Mouse (Mus musculus) bone marrow macrophage, adult 2 months (primary cell): ENCODE results near the gene Atp2a3. TPM values are rescaled to one million over a fixed set of nuclear protein-coding genes. Genes with fewer than 3 reads are reported as not detected.

Experiments used
- H3K27ac ChIP-seq: 2 replicates; pipeline ENCODE4 v1.5.1; 2012; ENCODE audit warnings: low read depth, low read length; ENCODE audit not compliant: insufficient read depth
- H3K4me1 ChIP-seq: 2 replicates; pipeline ENCODE4 v1.6.1; 2012; ENCODE audit warnings: low read length; ENCODE audit not compliant: control insufficient read depth, insufficient read depth
- H3K4me3 ChIP-seq: 2 replicates; pipeline ENCODE4 v1.5.1; 2012; ENCODE audit warnings: mild to moderate bottlenecking, low read length, moderate library complexity; ENCODE audit not compliant: insufficient read depth
- CTCF ChIP-seq: IDR thresholded peaks from 2 replicates; pipeline ENCODE4 v1.5.1; 2012; ENCODE audit warnings: low read depth, mild to moderate bottlenecking, low read length, moderate library complexity
- POLR2A ChIP-seq: IDR thresholded peaks from 2 replicates; pipeline ENCODE4 v1.6.1; 2012; ENCODE audit warnings: mild to moderate bottlenecking, low read depth, low read length, borderline replicate concordance
- polyA plus RNA-seq: library from polyadenylated mRNA; stranded (reverse); fragments of >200 nt; gene quantifications from 2 replicates; pipeline ENCODE4 v1.2.4, GENCODE M21; 2012; ENCODE audit not compliant: missing spikeins, insufficient read depth, insufficient read length

Atp2a3 gene
- polyA plus RNA-seq, 1 experiment, result 6.7 TPM

DNA sequence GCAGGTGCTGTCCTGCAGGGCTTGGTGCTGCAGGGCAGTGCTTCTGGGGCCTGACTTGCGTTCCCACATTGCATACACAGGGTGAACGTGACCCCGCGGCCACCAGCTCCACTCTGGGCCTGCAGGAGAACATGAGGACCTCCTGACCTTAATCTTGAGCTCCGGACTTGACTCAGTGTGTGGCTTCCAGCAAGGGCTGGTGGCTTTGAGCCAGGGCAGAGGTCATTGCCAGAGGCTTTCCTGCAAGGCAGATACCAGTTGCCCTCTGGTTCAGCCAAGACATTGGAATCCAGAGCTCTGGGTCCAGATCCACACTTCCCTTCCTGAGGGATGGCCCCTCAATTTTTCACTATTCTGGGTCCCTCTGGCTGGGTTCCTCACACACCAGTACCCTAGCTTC, 53.0 kb downstream of the Atp2a3 start:
- TF ChIP-seq CTCF (no peak), POLR2A (no peak)
- Histone ChIP-seq H3K4me3 (no peak overlapping the region), H3K27ac (no peak overlapping the region), H3K4me1 (no peaks in the 10 kb centered on the region)

DNA sequence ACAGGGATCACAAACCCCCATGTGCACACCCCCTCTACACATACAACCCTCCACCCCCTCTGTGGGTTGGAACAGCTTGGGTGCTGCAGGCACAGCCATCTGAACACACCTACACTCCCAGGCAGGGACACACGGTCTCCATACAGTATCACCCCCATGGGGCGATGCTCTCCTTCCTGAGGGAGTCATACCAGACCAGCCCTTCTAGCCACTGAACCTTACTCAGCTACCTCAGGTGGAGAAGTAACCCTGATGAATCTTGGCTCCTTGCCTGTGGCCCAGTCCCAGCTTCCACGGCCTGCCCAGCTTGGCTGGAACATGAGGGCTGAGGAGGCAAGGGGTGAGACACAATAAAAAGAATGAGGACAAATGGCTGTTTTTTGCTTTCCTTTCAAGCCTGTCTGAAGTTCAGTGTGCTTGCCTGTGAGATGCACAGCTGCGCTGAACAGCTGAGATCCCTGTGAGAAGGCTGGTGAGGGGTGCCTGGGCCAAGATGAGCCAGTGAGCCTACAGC, 53.9 kb downstream of the Atp2a3 start:
- TF ChIP-seq CTCF (no peak), POLR2A (no peak)
- H3K4me3 ChIP-seq, result no peak overlapping the region
- no peaks in the 10 kb centered on the region for H3K4me1 ChIP-seq
- H3K27ac ChIP-seq, result no peak overlapping the region

DNA sequence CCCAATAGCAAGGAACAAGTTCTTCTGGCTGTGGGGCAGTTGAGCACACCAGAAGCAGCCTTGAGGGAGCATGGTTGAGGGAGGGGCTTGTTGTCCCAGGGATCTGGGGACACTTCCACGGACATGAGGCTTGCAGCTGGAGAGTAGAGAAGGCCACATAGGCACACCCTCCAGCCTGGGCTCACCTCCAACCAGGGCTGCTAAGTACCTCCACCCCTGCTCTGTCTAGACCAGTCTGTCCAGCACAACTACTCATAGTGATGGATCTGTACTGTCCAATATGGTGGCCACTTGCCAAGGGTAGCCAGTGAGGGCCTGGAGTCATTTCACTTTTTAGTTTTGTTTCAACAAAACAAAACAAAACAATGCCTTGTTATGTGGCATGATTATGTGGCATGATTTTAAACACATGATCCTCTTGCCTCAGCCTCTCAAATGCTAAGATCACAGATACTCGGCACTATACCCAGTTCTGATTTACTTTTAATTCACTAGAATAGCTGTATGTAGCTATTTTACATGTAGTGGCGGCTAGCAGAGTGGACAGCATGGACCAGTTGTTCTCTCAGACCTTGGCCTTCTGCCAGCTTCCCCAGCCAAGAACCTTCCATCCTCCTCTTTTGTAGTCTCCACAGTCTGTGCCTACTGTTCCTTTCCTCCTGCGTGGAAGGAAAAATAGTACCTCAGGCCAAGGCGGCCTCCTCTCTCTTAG, 54.6 kb downstream of the Atp2a3 start:
- no peak overlapping the region for H3K27ac ChIP-seq
- no peak overlapping the region for H3K4me3 ChIP-seq
- H3K4me1 ChIP-seq, result no peaks in the 10 kb centered on the region
- TF ChIP-seq CTCF (no peak), POLR2A (no peak)

DNA sequence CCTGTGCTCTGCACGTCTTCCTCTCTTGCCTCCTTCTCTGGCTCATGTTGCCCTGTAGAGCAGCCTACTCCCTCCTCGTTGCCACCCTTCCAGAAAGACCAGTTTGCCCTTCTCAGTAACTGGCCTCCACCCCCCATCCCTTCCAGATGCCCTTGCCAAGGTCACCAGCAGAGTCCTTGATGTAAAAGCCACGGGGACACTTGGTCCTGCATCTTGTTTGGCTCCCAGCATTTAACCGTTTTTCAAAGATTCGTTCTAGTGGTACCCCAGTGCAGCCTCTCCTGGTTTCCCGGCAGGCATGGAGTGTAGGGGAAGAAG, 55.1 kb downstream of the Atp2a3 start:
- Histone ChIP-seq H3K4me1 (no peaks in the 10 kb centered on the region), H3K4me3 (no peak overlapping the region), H3K27ac (no peak overlapping the region)
- no peak for TF ChIP-seq CTCF
- TF ChIP-seq POLR2A, result no peak

DNA sequence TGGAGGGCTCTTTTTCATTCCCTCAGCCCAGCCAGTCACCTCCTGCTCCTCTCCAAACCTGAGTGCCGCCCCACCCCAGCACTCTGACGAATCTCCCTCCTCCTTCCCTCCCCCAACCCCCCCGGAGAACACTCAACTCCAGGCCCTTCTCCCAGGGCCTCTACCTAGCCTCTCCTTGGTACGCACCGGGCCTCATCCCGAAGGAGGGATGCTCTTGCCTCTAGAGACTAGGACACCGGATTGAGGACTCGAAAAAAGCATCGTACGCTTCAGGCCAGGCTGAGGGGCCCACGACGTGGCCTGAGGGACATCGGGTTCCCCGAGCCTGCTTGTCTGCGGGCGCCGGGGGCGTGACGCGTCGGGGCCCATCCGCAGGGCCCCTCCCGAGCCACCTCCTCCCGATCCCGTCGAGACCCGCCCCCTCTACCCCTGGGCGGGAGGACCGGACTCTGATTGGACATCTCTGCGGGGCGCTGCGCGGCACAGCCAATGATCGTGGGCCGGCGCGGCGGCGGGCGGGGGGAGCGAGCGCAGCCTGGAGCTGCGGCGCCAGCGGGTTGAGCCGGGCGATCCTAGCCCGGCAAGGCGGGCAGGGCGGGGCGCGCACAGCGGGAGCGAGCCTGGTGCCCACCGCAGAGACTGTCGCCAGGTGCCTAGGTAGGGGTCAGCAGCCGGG, 57.6 kb downstream of the Atp2a3 start, which contains the start of gene Camkk1:
TSS of gene Camkk1 (plus strand) at position 538 of the 676 bp plus-strand sequence.
- Histone ChIP-seq H3K27ac (no peak within 1 kb of the TSS), H3K4me3 (peak within 1 kb of the TSS; percentile 34), H3K4me1 (no peaks in the 10 kb centered on the region)
- no peak for TF ChIP-seq CTCF
- no peak for TF ChIP-seq POLR2A

DNA sequence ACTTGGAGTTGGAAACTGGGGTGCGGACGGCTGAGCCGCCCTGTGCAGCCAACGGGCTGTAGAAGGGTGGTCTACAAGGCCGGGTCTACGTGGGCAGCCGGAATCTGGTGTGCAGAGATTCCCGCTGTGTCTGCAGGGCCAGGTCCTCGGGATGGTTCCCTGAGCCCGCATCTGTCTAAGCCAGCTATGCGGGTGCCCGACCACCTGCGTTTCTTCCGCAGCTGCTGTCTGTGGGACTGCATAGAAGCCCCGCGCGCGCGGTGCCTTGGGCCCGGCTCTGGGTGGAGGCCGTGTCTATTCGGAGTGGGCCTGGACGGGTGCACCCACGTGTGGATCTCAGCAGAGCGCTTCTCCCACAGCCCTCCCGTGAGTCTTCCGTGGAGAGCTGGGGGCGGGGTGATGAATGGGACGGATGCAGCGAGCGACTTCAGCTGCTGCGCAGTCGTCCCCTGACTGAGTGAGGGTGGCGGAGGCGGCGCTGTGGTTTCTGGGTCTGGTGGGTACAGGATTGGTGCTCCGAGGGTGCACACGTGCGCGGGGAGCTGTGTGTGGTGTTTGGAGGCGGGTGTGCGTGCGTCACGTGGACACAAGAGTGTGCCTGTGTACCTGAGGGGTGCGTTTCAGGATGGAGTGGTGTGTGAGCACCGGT, 58.3 kb downstream of the Atp2a3 start:
- no peak for TF ChIP-seq CTCF
- no peak for TF ChIP-seq POLR2A
- peak overlapping the region; percentile 34 for H3K4me3 ChIP-seq
- no peak overlapping the region for H3K27ac ChIP-seq
- H3K4me1 ChIP-seq, result peaks cover 5% of the 10 kb centered on the region

DNA sequence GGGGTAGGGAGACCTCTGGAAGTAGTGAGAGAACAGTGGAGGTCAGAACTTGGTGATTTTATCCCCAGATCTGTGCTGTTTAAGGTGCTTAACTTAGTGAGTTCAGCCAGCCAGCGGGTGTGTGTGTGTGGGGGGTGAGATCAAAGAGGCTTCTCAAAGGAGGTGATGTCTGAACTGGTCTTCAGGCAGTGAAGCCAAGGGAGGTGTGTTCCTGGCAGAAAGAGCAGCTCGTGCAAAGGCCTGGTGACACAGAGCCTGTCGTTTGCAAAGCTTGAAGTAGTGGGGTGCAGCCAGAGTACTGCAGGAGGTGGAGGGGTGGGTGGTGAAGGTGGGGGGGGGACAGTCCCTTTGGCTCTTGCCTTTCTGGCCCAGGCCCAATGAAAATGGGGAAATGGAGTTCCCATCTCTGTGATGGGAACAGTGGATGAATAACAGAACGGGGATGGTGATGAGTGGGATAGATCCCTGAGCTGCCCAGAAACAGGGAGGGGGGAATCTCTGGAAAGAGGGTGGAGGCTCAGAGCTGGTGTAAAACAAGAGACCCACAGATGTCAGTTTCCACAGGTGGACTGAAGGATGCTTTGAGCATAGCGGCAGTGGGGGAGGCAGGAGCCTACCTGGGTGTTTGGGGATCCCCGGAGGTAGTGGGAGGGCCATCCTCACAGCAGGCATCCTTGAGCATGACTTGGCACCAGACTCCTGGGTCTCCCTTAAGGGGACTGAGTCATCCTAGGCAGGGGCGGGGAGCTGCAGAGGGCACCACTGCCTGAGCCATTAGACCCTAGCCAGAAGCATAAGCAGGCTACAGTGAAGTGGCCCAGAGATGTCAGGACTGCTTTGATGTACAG, 60.2 kb downstream of the Atp2a3 start:
- no peak for TF ChIP-seq POLR2A
- no peak for TF ChIP-seq CTCF
- Histone ChIP-seq H3K27ac (no peak overlapping the region), H3K4me1 (peaks cover 12% of the 10 kb centered on the region), H3K4me3 (no peak overlapping the region)

DNA sequence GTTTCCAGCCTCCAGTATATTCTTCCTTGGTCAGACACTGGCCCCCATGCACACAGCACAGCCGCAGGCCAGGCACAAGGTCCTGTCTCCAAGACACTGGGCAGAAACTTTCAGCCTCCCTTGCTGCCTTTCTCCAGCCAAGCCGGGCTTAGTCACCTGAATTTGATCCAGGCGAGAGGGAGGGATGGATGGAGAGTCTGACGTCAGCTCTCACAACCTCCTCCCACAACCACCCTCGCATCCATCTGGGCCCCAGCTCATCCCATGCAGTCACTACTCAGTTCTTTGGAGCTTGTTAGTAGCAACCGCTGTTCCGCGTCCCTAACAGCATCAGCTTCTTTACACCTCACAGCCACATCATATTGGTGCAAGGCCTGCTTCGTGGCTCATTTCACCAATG, 62.1 kb downstream of the Atp2a3 start:
- H3K27ac ChIP-seq, result no peak overlapping the region
- H3K4me3 ChIP-seq, result no peak overlapping the region
- peaks cover 12% of the 10 kb centered on the region for H3K4me1 ChIP-seq
- no peak for TF ChIP-seq CTCF
- TF ChIP-seq POLR2A, result no peak

DNA sequence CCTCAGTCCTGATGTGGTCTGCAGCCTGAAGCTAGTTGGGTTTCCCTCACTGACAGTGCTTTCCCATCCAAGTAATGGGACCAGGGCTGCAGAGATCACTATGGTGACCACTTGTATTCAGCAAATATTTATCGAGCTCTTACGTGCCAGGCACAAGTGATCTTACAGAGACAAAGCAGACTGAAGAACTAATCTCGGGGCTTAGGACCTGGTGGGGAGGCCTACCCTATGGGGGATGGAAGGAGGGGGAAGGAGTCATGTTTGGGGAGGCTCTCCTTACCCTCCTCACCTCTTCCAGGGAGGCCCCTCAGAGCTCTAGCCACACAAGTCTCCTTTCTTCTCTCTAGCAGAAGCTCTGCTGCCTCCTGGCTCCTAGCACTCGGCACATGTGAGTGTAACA, 62.9 kb downstream of the Atp2a3 start:
- H3K27ac ChIP-seq, result no peak overlapping the region
- TF ChIP-seq CTCF, result no peak
- no peak for TF ChIP-seq POLR2A
- no peak overlapping the region for H3K4me3 ChIP-seq
- peaks cover 12% of the 10 kb centered on the region for H3K4me1 ChIP-seq

DNA sequence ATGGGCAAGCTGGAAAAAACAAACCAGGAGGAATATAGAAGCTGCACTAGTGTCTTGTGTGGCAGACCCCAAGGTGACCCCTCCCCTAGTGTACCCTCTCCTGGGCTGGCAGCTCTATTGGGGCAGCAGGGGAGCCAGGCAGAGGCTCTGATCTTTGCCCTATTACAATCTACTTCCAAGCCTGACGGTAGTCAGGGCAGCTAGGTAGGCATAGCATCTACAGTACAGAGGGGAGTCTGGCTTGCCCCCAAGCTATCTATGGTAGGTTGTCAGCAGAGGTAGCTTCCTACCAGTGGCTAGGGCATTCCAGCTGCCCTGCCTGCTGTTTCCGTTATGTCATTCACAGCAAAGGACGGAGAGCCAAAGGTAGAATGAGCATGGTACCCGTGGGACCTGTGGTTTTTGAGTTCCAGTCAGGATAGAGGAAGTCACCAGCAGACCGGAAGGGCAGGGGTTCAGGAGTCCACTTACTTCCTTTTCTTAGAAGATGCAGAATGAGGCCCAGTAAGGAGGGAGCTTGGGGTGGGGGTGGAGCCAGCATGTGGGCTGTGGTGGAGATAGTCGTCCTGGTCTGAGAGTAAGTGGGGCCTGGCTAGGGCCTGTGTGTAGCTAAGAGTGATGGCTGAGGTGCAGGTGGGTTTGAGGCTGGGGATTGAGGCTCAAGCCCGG, 63.4 kb downstream of the Atp2a3 start:
- no peak overlapping the region for H3K4me3 ChIP-seq
- TF ChIP-seq CTCF (no peak), POLR2A (no peak)
- H3K4me1 ChIP-seq, result peaks cover 12% of the 10 kb centered on the region
- H3K27ac ChIP-seq, result no peak overlapping the region
